Mouse (Mus musculus) neutrophil, adult 83 days (primary cell): Measurements from ENCODE around the gene Tgtp2. TPM values are rescaled to one million over a fixed set of nuclear protein-coding genes. Genes with fewer than 3 reads are reported as not detected.

Experiments used
- total RNA-seq, 2 experiments: library from RNA; stranded (reverse); gene quantifications; one replicate each; pipeline ENCODE4 v1.2.4; 2023

The Tgtp2 gene
- total RNA-seq, result 1 to 10 TPM in 1 of 2 experiments, under 1 TPM in 1; 0.46 to 1.5 TPM

GRCm38 (mm10) chr11:49063713-49064469 is at the start of gene Tgtp2:
Tgtp2 (minus strand) TSS chr11:49064206.

GRCm38 (mm10) chr11:49076001-49076757 is 12.2 kb upstream of the Tgtp2 start, which contains the start of gene Ifi47:
Ifi47 (plus strand) TSS chr11:49076587.

GRCm38 (mm10) chr11:49051093-49051891 is 12.7 kb downstream of the Tgtp2 start, which contains the start of gene 9930111J21Rik2:
9930111J21Rik2 (minus strand) TSS chr11:49051242.

Other genes with a start within 250 kb of the Tgtp2 start
- 10 to 100 TPM; 45.2 to 45.4 TPM for gene Trim41, start 246.9 kb downstream of the Tgtp2 start, total RNA-seq
- gene Trim7, start 238.1 kb downstream of the Tgtp2 start, total RNA-seq, result under 1 TPM; 0.42 to 0.60 TPM
- 1 to 10 TPM; 1.2 to 2.0 TPM for gene Gm12184, start 237.6 kb downstream of the Tgtp2 start, total RNA-seq
- gene Irgm1, start 192.5 kb downstream of the Tgtp2 start, total RNA-seq, result 10 to 100 TPM; 14.0 to 19.8 TPM
- gene Gm5431, start 162.0 kb downstream of the Tgtp2 start, total RNA-seq, result 1 to 10 TPM; 3.7 to 4.7 TPM
- gene Psme2b, start 118.0 kb downstream of the Tgtp2 start, total RNA-seq, result 10 to 100 TPM; 12.7 to 18.6 TPM
- under 1 TPM; 0.11 to 0.40 TPM for gene Olfr56, start 85.3 kb downstream of the Tgtp2 start, total RNA-seq
- 10 to 100 TPM; 30.9 to 31.8 TPM for gene 9930111J21Rik1, start 84.8 kb downstream of the Tgtp2 start, total RNA-seq
- gene Gm12185, start 72.0 kb downstream of the Tgtp2 start, total RNA-seq, result 1 to 10 TPM; 1.4 to 1.6 TPM
- 1 to 10 TPM in 1 of 2 experiments, under 1 TPM in 1; 0.40 to 1.4 TPM for gene Tgtp1, start 70.0 kb downstream of the Tgtp2 start, total RNA-seq
- 10 to 100 TPM; 40.2 to 41.2 TPM for gene 9930111J21Rik2, start 13.0 kb downstream of the Tgtp2 start, total RNA-seq
- 10 to 100 TPM; 17.0 TPM for gene Ifi47, start 12.4 kb upstream of the Tgtp2 start, total RNA-seq
- not detected for gene Olfr1396, start 50.7 kb upstream of the Tgtp2 start, total RNA-seq
- gene Olfr1395, start 78.1 kb upstream of the Tgtp2 start, total RNA-seq, result not detected
- not detected for gene Olfr1394, start 90.2 kb upstream of the Tgtp2 start, total RNA-seq
- gene Btnl9, start 123.0 kb upstream of the Tgtp2 start, total RNA-seq, result 1 to 10 TPM; 2.1 to 2.4 TPM
- gene Zfp62, start 139.1 kb upstream of the Tgtp2 start, total RNA-seq, result 10 to 100 TPM; 44.4 to 46.3 TPM
- 10 to 100 TPM; 69.3 to 81.5 TPM for gene Mgat1, start 180.0 kb upstream of the Tgtp2 start, total RNA-seq
- under 1 TPM in 1 of 2 experiments, not detected in 1; 0.73 TPM for gene Olfr1393, start 214.1 kb upstream of the Tgtp2 start, total RNA-seq
- gene Olfr1392, start 221.1 kb upstream of the Tgtp2 start, total RNA-seq, result not detected
- not detected for gene Olfr10, start 240.5 kb upstream of the Tgtp2 start, total RNA-seq